Mouse (Mus musculus) neutrophil, adult 5-6 weeks (primary cell): ENCODE results near the gene Cys1. TPM values are rescaled to one million over a fixed set of nuclear protein-coding genes. Genes with fewer than 3 reads are reported as not detected.

Source experiments
- total RNA-seq: library from RNA; stranded (forward); fragments of 200-1000 nt; gene quantifications from 2 replicates; pipeline ENCODE4 v1.2.3, GENCODE M21; 2017

The Cys1 gene
- total RNA-seq, 1 experiment from 2014 or later = not detected

Other genes with a start within 250 kb of the Cys1 start
- gene Taf1b, start 183.5 kb downstream of the Cys1 start, total RNA-seq = 34.7 and 46.3 TPM in 2 replicates
- gene Grhl1, start 109.5 kb downstream of the Cys1 start, total RNA-seq = 0.74 and 1.0 TPM in 2 replicates
- 28.2 and 29.6 TPM in 2 replicates for gene Klf11, start 30.5 kb downstream of the Cys1 start, total RNA-seq
- gene Rrm2, start 26.4 kb upstream of the Cys1 start, total RNA-seq = 0.70 and 1.8 TPM in 2 replicates
- gene Mboat2, start 149.1 kb upstream of the Cys1 start, total RNA-seq = 0.23 and 5.9 TPM in 2 replicates